In the genomic region with DNA sequence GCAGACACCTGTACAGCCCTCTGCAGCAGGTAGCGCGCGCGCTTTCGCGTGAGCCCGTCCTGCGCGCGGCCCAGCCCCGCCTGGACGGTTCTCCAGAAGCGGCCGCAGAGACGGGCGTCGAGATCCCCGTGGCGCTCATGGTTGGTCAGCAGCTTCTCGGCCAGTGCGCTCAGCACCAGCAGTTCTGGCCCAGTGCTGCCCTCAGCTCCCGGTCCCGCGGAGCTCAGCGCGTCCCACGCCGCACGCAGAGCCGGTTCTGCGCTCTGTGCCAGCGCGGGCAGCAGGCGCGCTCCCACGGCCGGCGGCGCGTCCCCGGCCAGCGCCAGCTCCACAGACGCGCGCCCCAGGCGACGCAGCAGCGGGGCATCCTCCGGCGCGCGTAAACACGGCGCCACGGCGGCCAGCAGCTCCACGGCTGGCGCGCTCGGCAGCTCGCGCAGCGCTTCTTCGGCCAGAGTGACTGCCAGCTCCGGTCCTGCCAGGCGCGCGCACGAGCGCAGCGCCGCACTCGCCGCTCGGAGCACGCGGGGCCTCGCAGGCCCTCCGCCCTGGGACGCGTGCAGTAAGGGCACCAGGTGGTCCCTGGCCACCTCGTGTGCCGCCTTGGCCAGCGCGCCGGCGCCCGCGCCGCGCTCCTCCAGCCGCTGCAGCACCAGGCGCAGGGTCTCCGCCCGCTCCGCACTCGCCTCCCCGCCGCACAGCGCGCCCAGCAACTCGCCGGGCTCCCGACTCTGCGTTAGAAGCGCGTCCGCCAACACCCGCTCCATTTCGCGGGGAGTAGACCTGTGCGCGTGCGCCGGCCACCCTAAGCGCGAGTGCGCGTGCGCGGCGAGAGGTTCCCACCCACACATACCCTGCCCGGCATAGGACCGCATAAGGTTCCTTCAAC, we compare ENCODE assay signal across 8 mouse cellular contexts. TPM values are rescaled to one million over a fixed set of nuclear protein-coding genes. Genes with fewer than 3 reads are reported as not detected.
DNase-seq lines count a peak whose midpoint lies in the region; ATAC-seq and TF ChIP-seq lines count a peak whose summit lies in the region.

A gene (minus strand): TSS at position 767 of the 889 bp plus-strand sequence.

- peak within 1 kb of the TSS; percentile 82 for H3K4me3 ChIP-seq in G1E (ENCODE audit: low read depth, low read length)
- H3K4me3 ChIP-seq in cerebellum, adult 2 months (replicated peaks; ENCODE audit: insufficient read depth, low read depth, low read length) = peak within 1 kb of the TSS; percentile 76
- peak within 1 kb of the TSS; percentile 93 for H3K4me3 ChIP-seq in layer of hippocampus, adult 2 months
- H3K4me3 ChIP-seq in lung, adult 2 months (replicated peaks; ENCODE audit: extremely low read depth, low read depth, low read length) = peak within 1 kb of the TSS; percentile 70
- H3K4me3 ChIP-seq in neural tube, embryonic 15.5 days (replicated peaks) = peak within 1 kb of the TSS; percentile 68

- peak within 1 kb of the TSS; percentile 88 for H3K27ac ChIP-seq in cerebellum, adult 2 months (ENCODE audit: insufficient read depth, low read length)
- H3K27ac ChIP-seq in layer of hippocampus, adult 2 months = peak within 1 kb of the TSS; percentile 97
- H3K27ac ChIP-seq in neural tube, embryonic 15.5 days (replicated peaks) = peak within 1 kb of the TSS; percentile 92

- H3K4me1 ChIP-seq in G1E (ENCODE audit: insufficient read depth, low read depth, low read length) = peaks cover 17% of the 10 kb centered on the region
- H3K4me1 ChIP-seq in cerebellum, adult 2 months (ENCODE audit: control insufficient read depth, insufficient read depth, low read length) = no peaks in the 10 kb centered on the region
- peaks cover 4% of the 10 kb centered on the region for H3K4me1 ChIP-seq in lung, adult 2 months (ENCODE audit: control insufficient read depth, insufficient read depth, low read length)
- H3K4me1 ChIP-seq in neural tube, embryonic 15.5 days = peaks cover 24% of the 10 kb centered on the region

- DNase-seq in G1E (ENCODE audit: low spot score) = peak; percentile 59
- peak; percentile 95 to 97 for DNase-seq in cerebellum, adult 2 months
- DNase-seq in forelimb bud, embryonic 11.5 days (ENCODE audit: low read depth, low spot score) = peak; percentile 92
- DNase-seq in heart, postnatal 4 days = peak; percentile 93
- DNase-seq in layer of hippocampus, adult 2 months (ENCODE audit: low spot score in 2 of 2) = peak; percentile 90 to 91
- peak; percentile 92 for DNase-seq in lung, adult 2 months
- peak; percentile 93 for DNase-seq in testis, postnatal 10 days (ENCODE audit: low spot score)

- H3K9ac ChIP-seq in neural tube, embryonic 15.5 days (replicated peaks) = peak within 1 kb of the TSS; percentile 56

- peak within 1 kb of the TSS; percentile 74 for H3K4me2 ChIP-seq in neural tube, embryonic 15.5 days

- H3K9me3 ChIP-seq in G1E (replicated peaks) = peaks cover 9% of the 10 kb centered on the region
- H3K9me3 ChIP-seq in neural tube, embryonic 15.5 days (replicated peaks) = no peaks in the 10 kb centered on the region

- no peak for TF ChIP-seq CTCF in G1E (IDR thresholded peaks at IDR 0.05; ENCODE audit: low read depth, low read length)
- no peak for TF ChIP-seq CTCF in cerebellum, adult 2 months (IDR thresholded peaks at IDR 0.05; ENCODE audit: borderline replicate concordance, insufficient read depth, low read depth, low read length)
- TF ChIP-seq CTCF in layer of hippocampus, adult 2 months (conservative IDR thresholded peaks at IDR 0.05) = no peak
- TF ChIP-seq CTCF in lung, adult 2 months (IDR thresholded peaks at IDR 0.05; ENCODE audit: insufficient read depth, low read length) = no peak

- peaks cover 9% of the 10 kb centered on the region for H3K36me3 ChIP-seq in G1E (replicated peaks)
- peaks cover 13% of the 10 kb centered on the region for H3K36me3 ChIP-seq in neural tube, embryonic 15.5 days

- no peak for ATAC-seq in G1E (ENCODE audit: extremely low read depth, insufficient number of reproducible peaks, low FRiP score, poor library complexity, severe bottlenecking)
- ATAC-seq in neural tube, embryonic 15.5 days (ENCODE audit: low FRiP score) = peak; percentile 95

- peaks cover 11% of the 10 kb centered on the region for H3K27me3 ChIP-seq in G1E (ENCODE audit: insufficient read depth, low read length)
- H3K27me3 ChIP-seq in cerebellum, adult 2 months (ENCODE audit: control insufficient read depth, insufficient read depth, low read length) = no peaks in the 10 kb centered on the region
- 0 out of 2 replicates have a peak, but pooled peaks cover 3% of the 10 kb centered on the region for H3K27me3 ChIP-seq in neural tube, embryonic 15.5 days (replicated peaks)

- peak; percentile 83 for TF ChIP-seq POLR2A in cerebellum, adult 2 months (IDR thresholded peaks at IDR 0.05; ENCODE audit: borderline replicate concordance, insufficient read depth, low read length)
- TF ChIP-seq POLR2A in lung, adult 2 months (IDR thresholded peaks at IDR 0.05; ENCODE audit: borderline replicate concordance, extremely low read depth, low read depth, low read length) = peak; percentile 73; the same call in 1 of the 2 replicates

- under 1% methylated on average over 124 of the region's 124 CpGs for WGBS in cerebellum, adult 2 months
- WGBS in lung, adult 2 months = under 1% methylated on average over 123 of the region's 124 CpGs
- WGBS in neural tube, embryonic 15.5 days = under 1% methylated on average over 124 of the region's 124 CpGs

RNA-seq across cellular contexts. Expression of the gene that starts here (rescaled TPM):
- total RNA-seq in G1E (2014; fragmentation: Nextera tagmentation) (1.7 and 2.6 TPM in 2 replicates), G1E (2017) (1.8 and 2.0 TPM in 2 replicates)
- 0.84 and 1.4 TPM in 2 replicates for polyA plus RNA-seq in G1E (2012)
- polyA plus RNA-seq in cerebellum, adult 2 months (2012; rRNA removed) = 7.1 and 8.2 TPM in 2 replicates
- 1 to 10 TPM; 5.0 to 5.9 TPM for total RNA-seq in heart, postnatal 4 days (2021)
- total RNA-seq in layer of hippocampus, adult 2 months (2021) = 1 to 10 TPM; 4.6 to 4.9 TPM
- 4.4 TPM in 2 replicates for polyA plus RNA-seq in lung, adult 2 months (2012; rRNA removed)
- polyA plus RNA-seq in neural tube, embryonic 15.5 days (2015; fragmentation: Nextera tagmentation; extraction: Ambion mirVana) = 1.6 and 2.0 TPM in 2 replicates
